In the genomic region with DNA sequence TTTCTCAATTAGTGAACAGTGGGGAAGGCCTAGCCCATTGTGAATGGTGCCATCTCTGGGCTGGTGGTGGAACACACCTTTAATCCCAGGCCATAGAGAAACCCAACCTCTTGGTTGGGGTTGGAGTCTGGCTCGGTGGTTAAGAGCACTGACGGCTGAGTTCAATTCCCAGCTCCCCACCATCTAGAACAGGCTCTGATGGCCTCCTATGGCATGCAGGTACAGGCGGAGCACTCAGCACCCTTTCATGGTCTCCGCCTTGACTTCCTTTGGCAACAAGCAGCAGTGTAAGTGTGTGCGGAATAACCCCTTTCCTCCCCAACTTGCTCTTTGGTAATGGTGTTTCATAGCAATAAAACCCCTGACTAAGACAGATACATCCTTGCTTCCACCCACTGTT, we compare ENCODE assay signal across 7 mouse cellular contexts. TPM values are rescaled to one million over a fixed set of nuclear protein-coding genes. Genes with fewer than 3 reads are reported as not detected.
DNase-seq lines count a peak whose midpoint lies in the region; ATAC-seq lines count a peak whose summit lies in the region.

No protein-coding gene starts in this region.

- peak overlapping the region; percentile 97 for H3K4me3 ChIP-seq in neural tube, embryonic 11.5 days (ENCODE audit: low read depth, low read length)
- H3K4me3 ChIP-seq in forebrain, embryonic 13.5 days, result peak overlapping the region; percentile 92
- H3K4me3 ChIP-seq in liver, embryonic 12.5 days, result peak overlapping the region; percentile 66

- H3K27me3 ChIP-seq in neural tube, embryonic 11.5 days (ENCODE audit: control insufficient read depth, insufficient read depth, low read length), result no peaks in the 10 kb centered on the region
- H3K27me3 ChIP-seq in forebrain, embryonic 13.5 days, result no peaks in the 10 kb centered on the region
- no peaks in the 10 kb centered on the region for H3K27me3 ChIP-seq in liver, embryonic 12.5 days (replicated peaks)

- no peak for ATAC-seq in neural tube, embryonic 11.5 days (ENCODE audit: insufficient read depth, low FRiP score, low TSS enrichment)
- ATAC-seq in forebrain, embryonic 13.5 days, result no peak
- no peak for ATAC-seq in liver, embryonic 12.5 days

- H3K36me3 ChIP-seq in neural tube, embryonic 11.5 days (ENCODE audit: control insufficient read depth, insufficient read depth, low read length), result peaks cover 9% of the 10 kb centered on the region
- peaks cover 48% of the 10 kb centered on the region for H3K36me3 ChIP-seq in forebrain, embryonic 13.5 days (ENCODE audit: poor library complexity, severe bottlenecking)
- H3K36me3 ChIP-seq in liver, embryonic 12.5 days, result peaks cover 47% of the 10 kb centered on the region

- H3K9me3 ChIP-seq in neural tube, embryonic 11.5 days (ENCODE audit: control insufficient read depth, low read length), result no peaks in the 10 kb centered on the region
- no peaks in the 10 kb centered on the region for H3K9me3 ChIP-seq in forebrain, embryonic 13.5 days (replicated peaks)
- H3K9me3 ChIP-seq in liver, embryonic 12.5 days (replicated peaks), result no peaks in the 10 kb centered on the region

- 77% methylated on average over 5 of the region's 5 CpGs for WGBS in neural tube, embryonic 11.5 days
- 73% methylated on average over 5 of the region's 5 CpGs for WGBS in forebrain, embryonic 13.5 days
- 40% methylated on average over 5 of the region's 5 CpGs for WGBS in liver, embryonic 12.5 days (ENCODE audit: insufficient replicate concordance)

- no peak overlapping the region for H3K27ac ChIP-seq in neural tube, embryonic 11.5 days (ENCODE audit: low read depth, low read length)
- H3K27ac ChIP-seq in forebrain, embryonic 13.5 days, result peak overlapping the region; percentile 44; the same call in 1 of the 2 replicates
- H3K27ac ChIP-seq in liver, embryonic 12.5 days, result peak overlapping the region; percentile 73

- peak overlapping the region; percentile 52 for H3K4me2 ChIP-seq in neural tube, embryonic 11.5 days (ENCODE audit: low read depth)
- peak overlapping the region; percentile 86 for H3K4me2 ChIP-seq in forebrain, embryonic 13.5 days
- H3K4me2 ChIP-seq in liver, embryonic 12.5 days, result peak overlapping the region; percentile 72

- H3K9ac ChIP-seq in neural tube, embryonic 11.5 days (ENCODE audit: low read length), result peak overlapping the region; percentile 5; the same call in 1 of the 2 replicates
- peak overlapping the region; percentile 94 for H3K9ac ChIP-seq in forebrain, embryonic 13.5 days
- peak overlapping the region; percentile 77 for H3K9ac ChIP-seq in liver, embryonic 12.5 days

- no peak for DNase-seq in neural tube, embryonic 11.5 days (ENCODE audit: low spot score)
- no peak for DNase-seq in neural tube, embryonic 10.5 days (ENCODE audit: extremely low spot score, low spot score)
- no peak for DNase-seq in thymus, postnatal 10 days (ENCODE audit: low spot score in 2 of 2)
- DNase-seq in layer of hippocampus, postnatal 36 days, result no peak
- DNase-seq in layer of hippocampus, adult 9-10 months (ENCODE audit: low spot score), result no peak

- H3K4me1 ChIP-seq in neural tube, embryonic 11.5 days (ENCODE audit: control insufficient read depth, insufficient read depth, low read length), result peaks cover 11% of the 10 kb centered on the region
- peaks cover 20% of the 10 kb centered on the region for H3K4me1 ChIP-seq in forebrain, embryonic 13.5 days
- H3K4me1 ChIP-seq in liver, embryonic 12.5 days, result peaks cover 44% of the 10 kb centered on the region

RNA-seq across cellular contexts. Expression of a gene that starts 10.3 kb away (rescaled TPM):
- polyA plus RNA-seq in neural tube, embryonic 11.5 days (2014; fragmentation: Nextera tagmentation; extraction: Ambion mirVana), result 43.7 and 50.3 TPM in 2 replicates
- polyA plus RNA-seq in forebrain, embryonic 13.5 days (2015; fragmentation: Nextera tagmentation; extraction: Ambion mirVana), result 81.9 and 89.4 TPM in 2 replicates
- polyA plus RNA-seq in liver, embryonic 12.5 days (2016; fragmentation: Nextera tagmentation; extraction: Ambion mirVana), result 4.6 and 5.5 TPM in 2 replicates
- total RNA-seq in layer of hippocampus, postnatal 36 days (2021), result 10 to 100 TPM; 73.2 to 77.5 TPM

RNA-seq across cellular contexts. Expression of a gene that starts 32.5 kb away (rescaled TPM):
- polyA plus RNA-seq in neural tube, embryonic 11.5 days (2014; fragmentation: Nextera tagmentation; extraction: Ambion mirVana), result not detected in 2 replicates
- not detected in 2 replicates for polyA plus RNA-seq in forebrain, embryonic 13.5 days (2015; fragmentation: Nextera tagmentation; extraction: Ambion mirVana)
- not detected in 2 replicates for polyA plus RNA-seq in liver, embryonic 12.5 days (2016; fragmentation: Nextera tagmentation; extraction: Ambion mirVana)
- total RNA-seq in layer of hippocampus, postnatal 36 days (2021), result not detected

RNA-seq across cellular contexts. Expression of a gene that starts 34.4 kb away (rescaled TPM):
- 6.8 and 7.5 TPM in 2 replicates for polyA plus RNA-seq in neural tube, embryonic 11.5 days (2014; fragmentation: Nextera tagmentation; extraction: Ambion mirVana)
- 2.5 and 3.6 TPM in 2 replicates for polyA plus RNA-seq in forebrain, embryonic 13.5 days (2015; fragmentation: Nextera tagmentation; extraction: Ambion mirVana)
- 26.7 and 28.7 TPM in 2 replicates for polyA plus RNA-seq in liver, embryonic 12.5 days (2016; fragmentation: Nextera tagmentation; extraction: Ambion mirVana)
- total RNA-seq in layer of hippocampus, postnatal 36 days (2021), result 1 to 10 TPM; 1.3 to 2.3 TPM

RNA-seq across cellular contexts. Expression of a gene that starts 52.1 kb away (rescaled TPM):
- polyA plus RNA-seq in neural tube, embryonic 11.5 days (2014; fragmentation: Nextera tagmentation; extraction: Ambion mirVana), result not detected in 2 replicates
- polyA plus RNA-seq in forebrain, embryonic 13.5 days (2015; fragmentation: Nextera tagmentation; extraction: Ambion mirVana), result not detected in 2 replicates
- polyA plus RNA-seq in liver, embryonic 12.5 days (2016; fragmentation: Nextera tagmentation; extraction: Ambion mirVana), result not detected in 2 replicates
- not detected for total RNA-seq in layer of hippocampus, postnatal 36 days (2021)

RNA-seq across cellular contexts. Expression of a gene that starts 58.8 kb away (rescaled TPM):
- 68.5 and 75.7 TPM in 2 replicates for polyA plus RNA-seq in neural tube, embryonic 11.5 days (2014; fragmentation: Nextera tagmentation; extraction: Ambion mirVana)
- polyA plus RNA-seq in forebrain, embryonic 13.5 days (2015; fragmentation: Nextera tagmentation; extraction: Ambion mirVana), result 50.2 and 55.8 TPM in 2 replicates
- polyA plus RNA-seq in liver, embryonic 12.5 days (2016; fragmentation: Nextera tagmentation; extraction: Ambion mirVana), result 106 and 120 TPM in 2 replicates
- total RNA-seq in layer of hippocampus, postnatal 36 days (2021), result 10 to 100 TPM; 55.1 to 56.1 TPM

Comparison
In these comparisons a context has a peak if more than half of its experiments do, and no peak if none do; other contexts are left out.
1. H3K9ac ChIP-seq: peak in every context shown above with its lines; median percentile 94 in forebrain, embryonic 13.5 days; 77 in liver, embryonic 12.5 days; 5 in neural tube, embryonic 11.5 days.